Mouse (Mus musculus) spleen, adult 2 months (tissue): ENCODE results near the gene Vps37b. TPM values are rescaled to one million over a fixed set of nuclear protein-coding genes. Genes with fewer than 3 reads are reported as not detected.

Source experiments
- DNase-seq, 2 experiments: peaks; one replicate each; pipeline versions ENCODE4 v3.0.0 to v3.0.0-alpha.2; 2012 to 2021; ENCODE audit warnings: low spot score in 2 of 2, low read depth in 1 of 2
- H3K27ac ChIP-seq: fragments of 200-500 bp; 2 replicates; pipeline ENCODE4 v1.5.1; 2012; ENCODE audit warnings: low read length, inconsistent platforms; ENCODE audit not compliant: insufficient read depth
- H3K27me3 ChIP-seq: fragments of 200-500 bp; 2 replicates; pipeline ENCODE4 v1.6.1; 2012; ENCODE audit warnings: mild to moderate bottlenecking, moderate library complexity, low read length, inconsistent platforms; ENCODE audit not compliant: control insufficient read depth, insufficient read depth
- H3K36me3 ChIP-seq: fragments of 200-500 bp; 2 replicates; pipeline ENCODE4 v1.6.1; 2012; ENCODE audit warnings: mild to moderate bottlenecking, low read length, inconsistent platforms; ENCODE audit not compliant: control insufficient read depth, insufficient read depth
- H3K4me1 ChIP-seq: fragments of 200-500 bp; 2 replicates; pipeline ENCODE4 v1.6.1; 2011; ENCODE audit warnings: inconsistent platforms; ENCODE audit not compliant: control insufficient read depth, insufficient read depth, insufficient read length
- H3K4me3 ChIP-seq: fragments of 200-500 bp; 2 replicates; pipeline ENCODE4 v1.5.1; 2011; ENCODE audit warnings: mild to moderate bottlenecking, inconsistent platforms; ENCODE audit not compliant: insufficient read depth, insufficient read length; ENCODE audit errors: extremely low read depth
- CTCF ChIP-seq: fragments of 200-500 bp; IDR thresholded peaks from 2 replicates; pipeline ENCODE4 v1.5.1; 2011; ENCODE audit warnings: mild to moderate bottlenecking, inconsistent platforms; ENCODE audit not compliant: insufficient read depth, insufficient read length, insufficient replicate concordance; ENCODE audit errors: extremely low read depth
- POLR2A ChIP-seq: fragments of 200-500 bp; IDR thresholded peaks from 2 replicates; pipeline ENCODE4 v1.6.1; 2011; ENCODE audit warnings: low read depth, low read length, inconsistent platforms
- WGBS: fragments of 180-500 bp; shearing (Covaris S2); methylation state at CpG from one replicate; pipeline ENCODE4 v1.1.7; 2018; 5-methylcytosine and 5-hydroxymethylcytosine counted together
- polyA plus RNA-seq: library from polyadenylated mRNA; depleted of rRNA; stranded (reverse); fragments of >200 nt; gene quantifications from 2 replicates; pipeline ENCODE4 v1.2.3, GENCODE M21; 2012

Gene Vps37b
- polyA plus RNA-seq, 1 experiment = 58.1 TPM

DNA sequence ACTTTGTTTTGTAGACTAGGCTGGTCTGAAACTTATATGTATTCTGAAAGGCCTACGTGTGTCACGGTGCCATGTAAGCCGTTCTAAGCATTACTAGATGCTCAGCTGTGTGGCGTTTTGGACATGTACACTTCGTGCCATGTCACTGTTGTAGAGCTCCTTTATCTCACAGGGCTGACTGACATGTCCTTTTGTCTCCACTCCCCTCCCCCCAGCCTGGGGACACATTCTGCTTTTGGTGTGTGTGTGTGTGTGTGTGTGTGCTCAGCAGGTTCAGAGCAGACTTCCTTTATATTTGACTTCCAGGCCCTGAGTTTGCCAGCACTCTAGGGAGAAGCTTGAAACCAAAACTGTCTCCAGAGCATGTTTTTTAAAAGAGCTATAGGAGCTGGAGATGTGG lies 4.8 kb upstream of the Vps37b start:
- Histone ChIP-seq H3K4me3 (no peak overlapping the region), H3K36me3 (no peaks in the 10 kb centered on the region), H3K27me3 (no peaks in the 10 kb centered on the region), H3K4me1 (peaks cover 22% of the 10 kb centered on the region; the same call in 1 of the 2 replicates), H3K27ac (0 out of 2 replicates have a peak overlapping the region, but pooled peaks have one; percentile 7)
- DNase-seq = peak in 1 of 2 experiments; percentile 55
- TF ChIP-seq CTCF (no peak), POLR2A (no peak)
- WGBS = 54% methylated on average over 5 of the region's 5 CpGs

GRCm38 (mm10) chr5:124036341-124036740 lies 4.3 kb upstream of the Vps37b start:
- H3K27me3 ChIP-seq = no peaks in the 10 kb centered on the region
- peak overlapping the region; percentile 17; the same call in 1 of the 2 replicates for H3K27ac ChIP-seq
- H3K4me1 ChIP-seq = peaks cover 22% of the 10 kb centered on the region; the same call in 1 of the 2 replicates
- no peak for TF ChIP-seq CTCF
- no peak for TF ChIP-seq POLR2A
- no peaks in the 10 kb centered on the region for H3K36me3 ChIP-seq
- WGBS = 43% methylated on average over 6 of the region's 6 CpGs
- DNase-seq = no peak
- no peak overlapping the region for H3K4me3 ChIP-seq

GRCm38 (mm10) chr5:124035806-124036205 lies 3.7 kb upstream of the Vps37b start:
- peak overlapping the region; percentile 48 for H3K27ac ChIP-seq
- peaks cover 22% of the 10 kb centered on the region; the same call in 1 of the 2 replicates for H3K4me1 ChIP-seq
- 29% methylated on average over 8 of the region's 8 CpGs for WGBS
- DNase-seq = peak in 1 of 2 experiments; percentile 90
- no peak for TF ChIP-seq CTCF
- TF ChIP-seq POLR2A = no peak
- H3K36me3 ChIP-seq = no peaks in the 10 kb centered on the region
- no peaks in the 10 kb centered on the region for H3K27me3 ChIP-seq
- H3K4me3 ChIP-seq = no peak overlapping the region

DNA sequence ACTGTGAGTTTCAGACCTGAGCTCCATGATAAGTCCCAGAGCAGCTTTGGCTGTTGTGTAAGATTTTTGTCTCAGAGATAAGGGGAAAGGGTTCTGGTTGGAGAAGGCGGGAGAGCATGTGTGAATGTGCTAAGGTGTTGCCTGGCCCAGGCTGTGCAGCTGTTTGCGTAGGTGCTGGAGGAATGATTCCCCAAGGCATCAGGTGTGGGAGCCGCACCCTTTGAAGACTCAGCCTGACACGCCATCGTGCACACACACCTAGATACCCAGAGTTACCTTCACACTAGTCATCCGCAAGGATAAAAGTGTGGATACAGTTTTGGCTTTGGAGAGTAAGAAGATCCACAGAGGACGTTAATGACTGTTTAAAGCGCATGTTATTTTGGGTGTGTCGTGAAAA lies 3.3 kb upstream of the Vps37b start:
- 55% methylated on average over 9 of the region's 9 CpGs for WGBS
- H3K4me3 ChIP-seq = no peak overlapping the region
- no peak for DNase-seq
- H3K27me3 ChIP-seq = no peaks in the 10 kb centered on the region
- peaks cover 22% of the 10 kb centered on the region; the same call in 1 of the 2 replicates for H3K4me1 ChIP-seq
- no peaks in the 10 kb centered on the region for H3K36me3 ChIP-seq
- H3K27ac ChIP-seq = peak overlapping the region; percentile 85
- TF ChIP-seq POLR2A (no peak), CTCF (no peak)

DNA sequence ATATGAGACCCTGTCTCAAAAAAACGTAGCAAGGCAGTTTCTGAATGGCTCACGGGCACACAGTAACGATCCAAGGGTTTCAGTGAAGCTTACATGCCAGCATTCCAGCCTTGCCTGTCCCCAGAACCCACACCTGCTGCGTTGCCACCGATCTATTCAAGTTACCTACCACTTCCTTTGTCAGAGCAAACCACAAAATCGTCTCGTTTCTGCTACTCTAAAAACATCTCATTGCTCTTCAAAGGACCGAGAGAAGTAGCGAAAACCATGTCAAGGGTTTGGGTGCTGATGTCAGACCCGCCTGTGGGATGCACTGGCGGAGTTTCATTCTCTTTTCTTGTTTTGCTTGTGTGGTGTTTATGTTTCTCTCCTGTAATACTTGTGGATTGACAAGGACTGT lies 2.4 kb upstream of the Vps37b start:
- peak in 1 of 2 experiments; percentile 82 for DNase-seq
- WGBS = 16% methylated on average over 11 of the region's 11 CpGs
- Histone ChIP-seq H3K4me3 (no peak overlapping the region), H3K4me1 (peaks cover 22% of the 10 kb centered on the region; the same call in 1 of the 2 replicates), H3K27ac (peak overlapping the region; percentile 85), H3K27me3 (no peaks in the 10 kb centered on the region), H3K36me3 (no peaks in the 10 kb centered on the region)
- no peak for TF ChIP-seq CTCF

GRCm38 (mm10) chr5:124031068-124031955 lies 758 bp downstream of the Vps37b start:
- 3% methylated on average over 25 of the region's 26 CpGs for WGBS
- TF ChIP-seq POLR2A (no peak), CTCF (no peak)
- Histone ChIP-seq H3K27me3 (no peaks in the 10 kb centered on the region), H3K27ac (peak overlapping the region; percentile 83), H3K4me3 (peak overlapping the region; percentile 80), H3K4me1 (peaks cover 16% of the 10 kb centered on the region; the same call in 1 of the 2 replicates), H3K36me3 (no peaks in the 10 kb centered on the region)
- no peak for DNase-seq
